Mouse (Mus musculus) spleen, adult 10 weeks (tissue): ENCODE data around the gene Lcn5. TPM values are rescaled to one million over a fixed set of nuclear protein-coding genes. Genes with fewer than 3 reads are reported as not detected.

ENCODE experiments used
- polyA plus RNA-seq: library from polyadenylated mRNA; stranded (reverse); fragments of 350-450 nt; fragmentation: Illumina TruSeq; extraction: RNeasy Lipid Tissue Mini Kit (QIAGEN cat#74804); gene quantifications from one replicate; pipeline ENCODE4 v1.2.3, GENCODE M21; 2015; ENCODE audit warnings: low replicate concordance; ENCODE audit not compliant: insufficient read depth

Lcn5 gene
- not detected for polyA plus RNA-seq

DNA sequence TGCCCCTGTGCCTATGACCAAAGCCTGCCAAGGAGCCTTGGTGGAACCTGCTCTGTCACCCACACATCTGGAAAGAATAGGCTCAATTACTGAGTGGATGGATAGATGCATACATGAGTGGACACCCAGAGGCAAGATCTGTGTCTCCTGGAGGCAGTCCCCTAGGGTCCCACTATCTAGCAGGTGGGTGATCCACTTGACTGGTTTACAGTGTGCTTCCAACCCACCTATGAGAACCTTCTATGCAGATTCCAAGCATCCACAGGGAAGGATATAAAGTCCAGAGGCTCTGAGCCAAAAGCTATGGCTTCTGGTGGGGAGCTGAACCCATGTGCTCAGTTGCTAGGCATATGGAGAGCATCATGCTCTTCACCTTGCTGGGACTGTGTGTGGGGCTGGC is at the start of gene Lcn5:
Lcn5 (plus strand) TSS at position 301 of the 400 bp plus-strand sequence.

DNA sequence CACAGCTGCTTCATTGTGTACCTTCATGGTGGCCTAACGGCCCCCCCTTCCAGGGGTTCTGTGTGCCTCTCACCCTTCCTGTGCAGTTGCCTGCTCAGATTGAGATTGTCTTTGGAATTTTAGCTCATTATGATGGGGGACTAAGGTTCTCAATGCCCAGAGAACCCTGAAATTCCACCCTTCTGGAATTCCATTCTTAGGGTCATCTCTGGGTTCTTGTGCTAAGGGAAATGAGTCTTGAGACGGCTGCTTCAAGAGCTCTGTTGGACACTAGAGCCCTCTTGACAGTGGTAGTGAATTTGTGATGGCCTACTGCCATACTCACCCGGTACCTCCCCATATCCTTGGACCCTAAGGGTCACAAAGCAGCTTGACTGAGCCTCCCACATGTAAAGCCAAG is 40.2 kb upstream of the Lcn5 start, which contains the start of gene Ccdc183:
Ccdc183 (minus strand) TSS at position 101 of the 400 bp plus-strand sequence.

DNA sequence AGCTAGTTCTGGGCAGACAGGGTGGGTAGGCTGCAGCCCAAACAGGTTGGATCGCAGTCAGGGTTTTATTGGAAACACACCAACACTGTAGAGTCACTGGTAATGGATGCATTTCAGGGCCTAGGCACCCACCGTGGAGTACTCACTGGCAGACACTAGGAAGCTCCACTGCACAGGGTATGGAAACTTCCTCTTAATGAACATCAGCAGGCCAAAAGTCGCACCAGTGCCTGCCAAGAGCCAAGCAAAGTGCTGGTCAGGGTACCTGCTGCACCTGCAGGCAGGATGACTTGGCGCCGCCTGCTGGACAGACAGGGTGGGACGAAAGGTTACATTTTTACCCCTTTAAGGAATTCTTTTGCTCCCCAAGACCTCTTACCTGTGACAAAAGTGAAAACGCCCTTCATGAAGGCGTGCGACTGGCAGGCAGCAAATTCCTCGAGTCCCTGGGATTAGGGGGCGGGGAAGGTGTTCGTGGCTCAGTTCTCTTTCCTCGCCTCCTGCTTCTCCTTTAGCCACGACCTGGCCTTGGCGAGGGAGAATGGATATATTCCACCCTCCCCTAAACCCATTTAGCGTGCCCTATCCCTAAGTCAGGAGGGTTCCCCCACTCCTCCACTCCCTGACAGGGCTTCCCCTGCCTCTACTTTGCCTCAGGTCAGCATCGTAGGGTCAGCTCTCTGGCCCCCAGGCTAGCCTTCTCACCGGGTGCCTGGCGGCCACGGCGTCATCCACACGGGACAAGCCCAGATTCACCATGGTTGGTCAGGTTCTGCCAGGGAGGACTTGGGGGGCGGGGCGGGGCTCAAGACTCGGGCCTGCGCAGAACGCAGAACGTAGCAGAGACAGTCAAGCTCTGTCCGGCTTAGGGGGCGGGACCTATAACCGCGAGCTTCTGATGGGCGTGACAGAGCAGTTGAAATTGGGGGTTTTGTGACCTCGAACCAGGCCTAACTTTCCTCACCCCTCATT is 36.2 kb upstream of the Lcn5 start, which contains the start of gene Tmem141:
Tmem141 (minus strand) TSS at position 777 of the 972 bp plus-strand sequence.

DNA sequence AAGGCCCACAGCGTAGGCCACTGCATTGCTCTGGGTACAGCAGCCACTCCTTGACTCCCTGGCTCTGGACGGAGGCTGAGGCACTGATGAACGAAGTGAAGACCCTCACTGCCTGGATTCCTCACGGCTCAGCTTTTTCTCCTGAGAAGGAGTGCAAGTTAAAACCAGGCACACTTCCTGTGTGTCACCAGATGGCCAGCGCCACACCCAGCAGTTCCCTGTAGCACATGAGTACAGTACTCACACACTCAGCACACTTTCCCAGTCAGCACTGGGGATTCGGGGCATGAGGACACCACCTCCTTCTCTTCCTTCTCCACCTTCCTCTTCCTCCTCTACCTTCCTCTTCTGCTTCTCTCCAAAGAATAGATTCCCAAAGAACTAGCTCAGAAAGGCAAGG is 29.9 kb upstream of the Lcn5 start, which contains the start of gene Fcna:
Fcna (minus strand) TSS at position 220 of the 400 bp plus-strand sequence.

DNA sequence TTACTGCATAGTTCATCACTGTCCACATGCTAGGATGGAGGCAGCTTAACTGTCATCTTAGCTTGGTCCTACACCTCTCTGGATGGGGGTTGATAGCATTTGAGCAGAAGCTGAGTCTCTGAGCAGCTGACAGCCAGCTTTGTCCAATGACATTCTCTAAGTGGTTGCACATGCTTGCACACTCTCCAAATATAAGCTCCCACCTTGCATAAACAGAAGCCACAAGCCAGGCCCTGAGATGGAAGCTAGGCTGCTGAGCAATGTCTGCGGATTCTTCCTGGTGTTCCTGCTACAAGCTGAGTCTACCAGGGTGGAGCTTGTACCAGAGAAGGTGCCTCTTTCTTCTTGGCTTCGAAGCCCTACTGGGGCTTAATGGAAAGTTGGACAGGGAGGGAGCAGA is 4.8 kb upstream of the Lcn5 start, which contains the start of gene Lcn8:
Lcn8 (plus strand) TSS at position 219 of the 400 bp plus-strand sequence.

DNA sequence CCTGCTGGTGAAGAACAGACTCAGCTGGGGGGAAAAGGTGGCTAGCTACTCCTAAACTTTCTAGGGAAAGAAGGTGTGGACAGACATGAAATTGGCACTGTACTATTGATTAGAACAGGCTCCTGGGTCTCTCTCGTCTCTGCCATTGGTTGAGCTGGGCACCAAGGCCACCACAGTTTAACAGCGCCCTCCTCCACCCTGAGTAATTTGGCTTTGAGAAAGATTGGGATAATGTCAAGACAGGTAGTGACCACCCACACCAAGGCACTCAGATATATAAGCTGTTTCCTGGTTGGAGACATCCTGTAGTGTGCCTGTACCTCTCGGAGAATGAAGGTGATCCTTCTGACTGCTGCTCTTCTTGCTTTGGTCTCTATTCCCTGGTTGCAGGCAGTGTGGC is 18.7 kb downstream of the Lcn5 start, which contains the start of gene Lcn6:
Lcn6 (plus strand) TSS at position 301 of the 400 bp plus-strand sequence.

DNA sequence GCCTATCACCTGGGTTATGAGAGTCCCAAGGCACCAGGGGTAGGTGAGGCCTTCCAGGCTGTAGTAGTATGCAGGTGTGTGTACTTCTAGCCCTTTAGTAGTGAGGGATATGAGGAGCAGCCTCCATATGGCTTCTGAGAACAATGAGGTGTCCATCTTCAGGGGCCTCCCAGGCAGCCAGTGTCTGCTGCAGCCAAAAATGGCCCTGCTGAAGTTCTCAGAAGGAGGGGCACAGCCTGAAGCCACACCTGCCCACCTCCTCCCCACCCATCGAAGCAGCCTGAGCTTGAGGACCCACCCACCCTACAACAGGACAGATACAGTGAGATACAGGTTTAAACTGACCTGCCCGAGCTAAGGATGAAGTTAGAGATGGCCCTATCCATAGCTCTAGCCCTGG is 24.7 kb downstream of the Lcn5 start, which contains the start of gene Lcn10:
Lcn10 (plus strand) TSS at position 301 of the 400 bp plus-strand sequence.

DNA sequence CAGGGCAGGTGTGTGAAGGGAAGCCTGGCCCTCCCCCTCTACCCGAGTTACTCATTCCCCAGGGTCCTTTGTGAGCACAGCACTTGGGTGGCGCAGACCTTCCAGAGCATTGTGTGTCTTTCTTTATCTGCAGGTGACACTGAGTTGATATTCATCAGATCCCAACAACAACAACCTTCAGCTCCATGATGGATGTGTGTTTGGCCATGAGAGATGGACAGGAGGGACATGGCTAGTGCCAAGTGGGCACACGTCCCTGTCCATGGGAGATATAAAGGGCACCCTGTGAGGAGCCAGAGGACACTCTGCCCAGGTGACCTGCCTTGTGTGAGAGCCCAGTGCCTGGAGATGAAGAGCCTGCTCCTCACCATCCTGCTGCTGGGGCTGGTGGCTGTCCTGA is 42.0 kb downstream of the Lcn5 start, which contains the start of gene Obp2a:
Obp2a (plus strand) TSS at position 301 of the 400 bp plus-strand sequence.

DNA sequence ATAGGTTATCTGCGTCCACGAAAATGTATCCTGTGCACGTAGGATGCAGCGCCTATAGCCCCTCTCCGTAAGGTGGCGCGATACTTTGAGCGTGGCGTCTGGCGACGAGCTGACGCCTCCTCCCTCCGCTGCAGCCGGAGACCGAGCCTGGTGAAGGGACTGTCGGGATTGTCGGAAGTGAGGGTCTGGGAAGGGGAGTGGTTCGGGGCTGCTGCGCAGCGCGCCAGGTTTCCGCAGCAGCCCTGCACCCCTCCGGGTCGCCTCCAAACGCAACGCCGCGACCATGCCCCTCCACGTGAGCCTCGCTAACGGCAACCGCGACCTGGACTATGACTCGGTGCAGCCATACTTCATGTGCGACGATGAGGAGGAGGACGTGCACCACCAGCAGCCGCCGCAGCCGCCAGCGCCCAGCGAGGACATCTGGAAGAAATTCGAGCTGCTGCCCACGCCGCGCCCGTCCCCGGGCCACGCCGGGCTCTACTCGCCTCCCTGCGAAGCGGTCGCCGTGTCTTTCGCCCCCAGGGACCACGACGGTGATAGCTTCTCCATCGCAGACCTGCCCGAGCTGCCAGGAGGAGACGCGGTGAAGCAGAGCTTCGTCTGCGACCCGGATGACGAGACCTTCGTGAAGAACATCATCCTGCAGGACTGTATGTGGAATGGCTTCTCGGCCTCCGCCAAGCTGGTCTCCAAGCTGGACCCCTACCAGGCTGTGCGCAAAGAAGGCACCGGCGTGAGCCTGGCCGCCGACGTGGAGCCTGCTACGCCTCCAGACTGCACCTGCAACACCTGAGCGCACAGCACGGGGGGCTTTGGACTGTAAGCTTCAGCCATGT is 49.1 kb downstream of the Lcn5 start, which contains the start of gene Bmyc:
Bmyc (plus strand) TSS at position 97 of the 839 bp plus-strand sequence.

Other genes with a start within 250 kb of the Lcn5 start
- 1.4 TPM for gene Fut7, start 234.7 kb upstream of the Lcn5 start, polyA plus RNA-seq
- 17.7 TPM for gene Abca2, start 229.2 kb upstream of the Lcn5 start, polyA plus RNA-seq
- not detected for gene Clic3, start 201.1 kb upstream of the Lcn5 start, polyA plus RNA-seq
- 33.9 TPM for gene Paxx, start 196.9 kb upstream of the Lcn5 start, polyA plus RNA-seq
- gene Ptgds, start 187.9 kb upstream of the Lcn5 start, polyA plus RNA-seq = not detected
- gene Lcn12, start 164.0 kb upstream of the Lcn5 start, polyA plus RNA-seq = not detected
- gene Fbxw5, start 157.2 kb upstream of the Lcn5 start, polyA plus RNA-seq = 33.4 TPM
- 0.72 TPM for gene C8g, start 156.2 kb upstream of the Lcn5 start, polyA plus RNA-seq
- 24.0 TPM for gene Traf2, start 111.0 kb upstream of the Lcn5 start, polyA plus RNA-seq
- gene Edf1, start 100.1 kb upstream of the Lcn5 start, polyA plus RNA-seq = 41.3 TPM
- 0.43 TPM for gene Mamdc4, start 83.1 kb upstream of the Lcn5 start, polyA plus RNA-seq
- gene Phpt1, start 82.7 kb upstream of the Lcn5 start, polyA plus RNA-seq = 21.0 TPM
- 0.72 TPM for gene Ajm1, start 76.2 kb upstream of the Lcn5 start, polyA plus RNA-seq
- gene Rabl6, start 49.4 kb upstream of the Lcn5 start, polyA plus RNA-seq = 59.4 TPM
- not detected for gene Ccdc183, start 40.3 kb upstream of the Lcn5 start, polyA plus RNA-seq
- gene Tmem141, start 35.9 kb upstream of the Lcn5 start, polyA plus RNA-seq = 14.0 TPM
- gene Fcna, start 29.9 kb upstream of the Lcn5 start, polyA plus RNA-seq = 205 TPM
- not detected for gene Lcn8, start 4.8 kb upstream of the Lcn5 start, polyA plus RNA-seq
- gene Lcn6, start 18.8 kb downstream of the Lcn5 start, polyA plus RNA-seq = not detected
- not detected for gene Lcn10, start 24.8 kb downstream of the Lcn5 start, polyA plus RNA-seq
- not detected for gene Obp2a, start 42.1 kb downstream of the Lcn5 start, polyA plus RNA-seq
- 11.3 TPM for gene Bmyc, start 48.8 kb downstream of the Lcn5 start, polyA plus RNA-seq
- gene Obp2b, start 79.1 kb downstream of the Lcn5 start, polyA plus RNA-seq = not detected
- gene Lcn3, start 107.6 kb downstream of the Lcn5 start, polyA plus RNA-seq = not detected
- gene Lcn11, start 119.1 kb downstream of the Lcn5 start, polyA plus RNA-seq = not detected
- not detected for gene Gm13539, start 124.3 kb downstream of the Lcn5 start, polyA plus RNA-seq
- not detected for gene Glt6d1, start 157.9 kb downstream of the Lcn5 start, polyA plus RNA-seq
- gene Lcn9, start 165.2 kb downstream of the Lcn5 start, polyA plus RNA-seq = not detected
- gene Sohlh1, start 189.3 kb downstream of the Lcn5 start, polyA plus RNA-seq = not detected
- gene Kcnt1, start 205.8 kb downstream of the Lcn5 start, polyA plus RNA-seq = not detected